Comparison of ENCODE assay signal across 7 mouse cellular contexts in genomic region chr2:121170980-121171742, GRCm38 (mm10). TPM values are rescaled to one million over a fixed set of nuclear protein-coding genes. Genes with fewer than 3 reads are reported as not detected.
DNase-seq lines count a peak whose midpoint lies in the region; ATAC-seq lines count a peak whose summit lies in the region.

Gene Zscan29, minus strand, starts transcription at chr2:121171125.

- ATAC-seq in intestine, embryonic 15.5 days = peak; percentile 98

- H3K4me1 ChIP-seq in intestine, embryonic 15.5 days (replicated peaks) = peaks cover 13% of the 10 kb centered on the region
- peaks cover 32% of the 10 kb centered on the region for H3K4me1 ChIP-seq in midbrain, embryonic 10.5 days

- H3K36me3 ChIP-seq in intestine, embryonic 15.5 days = peaks cover 3% of the 10 kb centered on the region; the same call in 1 of the 2 replicates
- peaks cover 50% of the 10 kb centered on the region for H3K36me3 ChIP-seq in midbrain, embryonic 10.5 days

- H3K27me3 ChIP-seq in intestine, embryonic 15.5 days (replicated peaks) = no peaks in the 10 kb centered on the region
- no peaks in the 10 kb centered on the region for H3K27me3 ChIP-seq in midbrain, embryonic 10.5 days (ENCODE audit: low read depth, poor library complexity, severe bottlenecking)

- H3K27ac ChIP-seq in intestine, embryonic 15.5 days = peak within 1 kb of the TSS; percentile 89
- peak within 1 kb of the TSS; percentile 93 for H3K27ac ChIP-seq in midbrain, embryonic 10.5 days (replicated peaks)

- peak within 1 kb of the TSS; percentile 85 for H3K4me3 ChIP-seq in intestine, embryonic 15.5 days (replicated peaks)
- H3K4me3 ChIP-seq in midbrain, embryonic 10.5 days = peak within 1 kb of the TSS; percentile 93

- peak within 1 kb of the TSS; percentile 89 for H3K9ac ChIP-seq in intestine, embryonic 15.5 days

- WGBS in intestine, embryonic 15.5 days = under 1% methylated on average over 64 of the region's 66 CpGs
- under 1% methylated on average over 66 of the region's 66 CpGs for WGBS in midbrain, embryonic 10.5 days

- H3K4me2 ChIP-seq in intestine, embryonic 15.5 days (replicated peaks) = peak within 1 kb of the TSS; percentile 77

- DNase-seq in adrenal gland, adult (ENCODE audit: inconsistent age in 2 of 2, low spot score in 1 of 2) = peak; percentile 92 to 97
- peak; percentile 95 for DNase-seq in embryo, embryonic 10.5 days (ENCODE audit: low spot score)
- peak; percentile 88 for DNase-seq in gastrocnemius, postnatal 25 days
- peak; percentile 84 to 86 for DNase-seq in left cerebral cortex, postnatal 25 days (ENCODE audit: low spot score in 2 of 2)
- DNase-seq in midbrain, embryonic 10.5 days (ENCODE audit: low spot score) = peak; percentile 93
- DNase-seq in right cerebral cortex, postnatal 4 days = peak; percentile 88

- intact Hi-C loops in left cerebral cortex, postnatal 25 days (cut with DNase I) = loop anchor here (2.0 kb wide), 1 partner anchor 30 kb away; the partner anchor contains the start of genes Adal and Lcmt2

- H3K9me3 ChIP-seq in intestine, embryonic 15.5 days = no peaks in the 10 kb centered on the region
- no peaks in the 10 kb centered on the region for H3K9me3 ChIP-seq in midbrain, embryonic 10.5 days (replicated peaks)

RNA-seq across cellular contexts. Expression of gene Zscan29, which starts in this region (rescaled TPM):
- total RNA-seq in gastrocnemius, postnatal 25 days (2021) = 1 to 10 TPM; 4.5 to 4.6 TPM
- 8.6 and 8.9 TPM in 2 replicates for polyA plus RNA-seq in intestine, embryonic 15.5 days (2015; fragmentation: Nextera tagmentation; extraction: Ambion mirVana)
- total RNA-seq in left cerebral cortex, postnatal 25 days (2021) = 1 to 10 TPM; 6.5 to 7.1 TPM
- 13.2 and 13.8 TPM in 2 replicates for polyA plus RNA-seq in midbrain, embryonic 10.5 days (2016; fragmentation: Nextera tagmentation; extraction: Ambion mirVana)

Comparison
In these comparisons a context has a peak if more than half of its experiments do, and no peak if none do; other contexts are left out.
1. Peak in every context shown above with its lines: DNase-seq, ATAC-seq, H3K4me3 ChIP-seq and H3K27ac ChIP-seq.